ENCODE assay signal across 19 mouse cellular contexts in genomic region chr16:9800221-9800620, GRCm38 (mm10).
DNase-seq lines count a peak whose midpoint lies in the region; ATAC-seq and TF ChIP-seq lines count a peak whose summit lies in the region.
"Had no signal": no experiment of that assay in that cellular context is flagged by ENCODE, and none has a peak within 500 bp of the region (broad histone marks: within the 10 kb centered on the region; RNA-seq: fewer than 3 reads in every experiment).

No protein-coding gene starts in this region.

- no peaks in the 10 kb centered on the region for H3K27me3 ChIP-seq in kidney, embryonic 14.5 days (ENCODE audit: control insufficient read depth, insufficient read depth, low read length)
- no peaks in the 10 kb centered on the region for H3K27me3 ChIP-seq in intestine, postnatal 0 days (replicated peaks; ENCODE audit: control insufficient read depth, insufficient read depth, low read length)
- H3K27me3 ChIP-seq: embryonic facial prominence, embryonic 12.5 days; heart, embryonic 15.5 days; intestine, embryonic 15.5 days; Patski had no signal

- TF ChIP-seq CTCF in intestine, postnatal 0 days (IDR thresholded peaks at IDR 0.05; ENCODE audit: low read depth) = no peak

- H3K27ac ChIP-seq in kidney, embryonic 14.5 days (ENCODE audit: low read depth, low read length) = no peak overlapping the region
- H3K27ac ChIP-seq in intestine, postnatal 0 days (ENCODE audit: low read depth, low read length) = no peak overlapping the region
- H3K27ac ChIP-seq: embryonic facial prominence, embryonic 12.5 days; heart, embryonic 15.5 days; hindbrain, embryonic 10.5 days; hindbrain, embryonic 14.5 days; intestine, embryonic 15.5 days had no signal

- ATAC-seq in kidney, embryonic 14.5 days (ENCODE audit: low FRiP score, low TSS enrichment) = no peak
- no peak for ATAC-seq in intestine, postnatal 0 days
- ATAC-seq: activated CD4-positive, CD25-positive, alpha-beta regulatory T cell, adult 4 months; forebrain, embryonic 16.5 days; intestine, embryonic 15.5 days; Patski had no signal

- no peaks in the 10 kb centered on the region for H3K4me1 ChIP-seq in kidney, embryonic 14.5 days (ENCODE audit: control insufficient read depth, insufficient read depth, low read length)
- H3K4me1 ChIP-seq in intestine, postnatal 0 days (replicated peaks; ENCODE audit: control insufficient read depth, insufficient read depth, low read length) = no peaks in the 10 kb centered on the region
- H3K4me1 ChIP-seq: embryonic facial prominence, embryonic 12.5 days; heart, embryonic 15.5 days; hindbrain, embryonic 10.5 days; intestine, embryonic 15.5 days had no signal

- peak; percentile 4 to 7 for DNase-seq in adrenal gland, postnatal 36 days
- DNase-seq in adrenal gland, adult 2 months = no peak
- peak; percentile 34 for DNase-seq in cerebellum, postnatal 14 days
- no peak for DNase-seq in cerebellum, postnatal 4 days (ENCODE audit: low spot score in 2 of 2)
- DNase-seq in kidney, postnatal 4 days = peak; percentile 6 to 7
- DNase-seq in brain, adult 2 months (ENCODE audit: low read depth, low spot score) = peak; percentile 52
- DNase-seq: cerebellum, adult 11 months; gastrocnemius, postnatal 10 days; kidney, adult 2 months had no signal

- no peak overlapping the region for H3K9ac ChIP-seq in kidney, embryonic 14.5 days (ENCODE audit: low read depth, low read length)
- H3K9ac ChIP-seq in intestine, postnatal 0 days (ENCODE audit: low read depth, low read length) = no peak overlapping the region
- H3K9ac ChIP-seq: embryonic facial prominence, embryonic 12.5 days; heart, embryonic 15.5 days; hindbrain, embryonic 14.5 days; intestine, embryonic 15.5 days had no signal

- no peaks in the 10 kb centered on the region for H3K36me3 ChIP-seq in kidney, embryonic 14.5 days (ENCODE audit: control insufficient read depth, insufficient read depth, low read length)
- H3K36me3 ChIP-seq in intestine, postnatal 0 days (ENCODE audit: control insufficient read depth, insufficient read depth) = no peaks in the 10 kb centered on the region
- H3K36me3 ChIP-seq: embryonic facial prominence, embryonic 12.5 days; heart, embryonic 15.5 days; hindbrain, embryonic 10.5 days; intestine, embryonic 15.5 days had no signal

- no peak overlapping the region for H3K4me3 ChIP-seq in kidney, embryonic 14.5 days (ENCODE audit: low read length)
- H3K4me3 ChIP-seq in intestine, postnatal 0 days (ENCODE audit: low read depth, low read length) = no peak overlapping the region
- H3K4me3 ChIP-seq: embryonic facial prominence, embryonic 12.5 days; heart, embryonic 15.5 days; hindbrain, embryonic 10.5 days; intestine, embryonic 15.5 days had no signal

- no peak overlapping the region for H3K4me2 ChIP-seq in kidney, embryonic 14.5 days (replicated peaks; ENCODE audit: low read depth, low read length)
- no peak overlapping the region for H3K4me2 ChIP-seq in intestine, postnatal 0 days (replicated peaks; ENCODE audit: low read depth)
- H3K4me2 ChIP-seq: embryonic facial prominence, embryonic 12.5 days; heart, embryonic 15.5 days; hindbrain, embryonic 14.5 days; intestine, embryonic 15.5 days had no signal

- 50% methylated on average over 1 of the region's 1 CpGs for WGBS in kidney, embryonic 14.5 days
- WGBS in intestine, postnatal 0 days = 45% methylated on average over 1 of the region's 1 CpGs

- H3K9me3 ChIP-seq in kidney, embryonic 14.5 days (ENCODE audit: control insufficient read depth, low read length) = no peaks in the 10 kb centered on the region
- no peaks in the 10 kb centered on the region for H3K9me3 ChIP-seq in intestine, postnatal 0 days (ENCODE audit: control insufficient read depth)
- H3K9me3 ChIP-seq: embryonic facial prominence, embryonic 12.5 days; heart, embryonic 15.5 days; hindbrain, embryonic 10.5 days; intestine, embryonic 15.5 days had no signal

Comparison
In these comparisons a context has a peak if more than half of its experiments do, and no peak if none do; other contexts are left out.
1. DNase-seq: peak in adrenal gland, postnatal 36 days (2 of 2), cerebellum, postnatal 14 days (2 of 2), kidney, postnatal 4 days (2 of 2) and brain, adult 2 months (single experiment); none in adrenal gland, adult 2 months (single experiment) and cerebellum, postnatal 4 days (0 of 2).